Mouse (Mus musculus) stomach, embryonic 14.5 days (tissue): Measurements from ENCODE around the gene Ddx1. TPM values are rescaled to one million over a fixed set of nuclear protein-coding genes. Genes with fewer than 3 reads are reported as not detected.

Experiments used
- ATAC-seq: fragments of 200-750 bp; cut with Nextera tagmentation; 2 replicates; pipeline ENCODE4 v1.8.0; 2017; ENCODE audit warnings: low read depth, moderate TSS enrichment; ENCODE audit not compliant: insufficient number of reproducible peaks, insufficient read depth, low FRiP score
- H3K27ac ChIP-seq: fragments of 300-500 bp; sonication (generic); 2 replicates; pipeline ENCODE4 v1.5.1; 2014; ENCODE audit warnings: mild to moderate bottlenecking, low read length, moderate library complexity, mixed read lengths
- H3K27me3 ChIP-seq: fragments of 300-500 bp; sonication (generic); 2 replicates; pipeline ENCODE4 v1.6.1; 2014; ENCODE audit warnings: low read length, control low read depth, mixed read lengths; ENCODE audit not compliant: control insufficient read depth, insufficient read depth
- H3K36me3 ChIP-seq: fragments of 300-500 bp; sonication (generic); 2 replicates; pipeline ENCODE4 v1.6.1; 2014; ENCODE audit warnings: mild to moderate bottlenecking, control low read depth, low read length, moderate library complexity, mixed read lengths; ENCODE audit not compliant: control insufficient read depth, insufficient read depth
- H3K4me1 ChIP-seq: fragments of 300-500 bp; sonication (generic); 2 replicates; pipeline ENCODE4 v1.6.1; 2014; ENCODE audit warnings: low read length, control low read depth, mixed read lengths; ENCODE audit not compliant: control insufficient read depth, insufficient read depth
- H3K4me2 ChIP-seq: fragments of 300-500 bp; sonication (generic); replicated peaks from 2 replicates; pipeline ENCODE4 v1.6.1; 2014; ENCODE audit warnings: low read depth, low read length, control low read depth
- H3K4me3 ChIP-seq: fragments of 300-500 bp; sonication (generic); 2 replicates; pipeline ENCODE4 v1.5.1; 2014; ENCODE audit warnings: low read depth, low read length, control low read depth
- H3K9ac ChIP-seq: fragments of 300-500 bp; sonication (generic); replicated peaks from 2 replicates; pipeline ENCODE4 v1.6.1; 2014; ENCODE audit warnings: low read depth, mild to moderate bottlenecking, control low read depth, low read length, moderate library complexity, mixed read lengths
- H3K9me3 ChIP-seq: fragments of 300-500 bp; sonication (generic); 2 replicates; pipeline ENCODE4 v1.6.1; 2016; ENCODE audit warnings: low read depth, low read length, control low read depth; ENCODE audit not compliant: control insufficient read depth
- WGBS: fragments of 180-500 bp; shearing (Covaris S2); extraction: QIAGEN DNeasy Blood & Tissue Kit; methylation state at CpG from one replicate; pipeline ENCODE4 v1.1.7; 2014; 5-methylcytosine and 5-hydroxymethylcytosine counted together
- polyA plus RNA-seq: library from polyadenylated mRNA; unstranded; fragments of >200 nt; fragmentation: Nextera tagmentation; extraction: Ambion mirVana; gene quantifications from 2 replicates; pipeline ENCODE4 v1.2.1, GENCODE M21; 2014

The Ddx1 gene
- polyA plus RNA-seq, 1 experiment from 2014 or later = 152 TPM

DNA sequence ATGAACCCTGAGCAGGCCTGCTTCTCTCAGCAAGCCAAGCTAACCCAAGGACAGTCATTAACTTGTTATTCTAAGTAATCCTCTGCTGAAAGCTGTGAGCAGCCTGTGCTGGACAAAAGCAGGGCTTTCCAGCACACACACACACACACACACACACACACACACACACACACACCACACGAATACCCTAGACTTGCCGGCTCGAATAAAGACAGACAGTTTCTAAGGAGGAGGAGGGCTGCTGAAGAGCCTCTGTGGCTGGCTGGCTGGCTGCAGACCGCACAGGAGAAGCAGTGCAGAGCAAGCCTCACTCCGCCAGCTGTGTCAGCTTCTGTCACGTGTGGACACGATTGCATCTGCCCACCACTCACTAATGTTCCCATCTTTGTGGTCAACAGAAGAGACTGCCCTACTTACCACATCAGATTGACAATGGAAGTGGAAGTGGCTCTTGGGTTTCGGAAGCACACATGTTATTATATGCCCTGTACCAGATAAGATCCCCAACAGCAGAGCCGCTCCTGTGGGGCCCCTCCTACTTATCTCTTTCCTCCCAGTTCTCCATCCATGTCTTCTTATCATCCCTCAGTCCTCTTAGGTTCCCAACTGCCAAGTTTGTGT, 68.2 kb downstream of the Ddx1 start:
- ATAC-seq = peak; percentile 73; the same call in 1 of the 2 replicates
- WGBS = 11% methylated on average over 9 of the region's 9 CpGs
- H3K9ac ChIP-seq = no peak overlapping the region
- H3K27ac ChIP-seq = peak overlapping the region; percentile 12; the same call in 1 of the 2 replicates
- peaks cover 37% of the 10 kb centered on the region for H3K4me1 ChIP-seq
- no peak overlapping the region for H3K4me2 ChIP-seq
- no peak overlapping the region for H3K4me3 ChIP-seq
- H3K36me3 ChIP-seq = no peaks in the 10 kb centered on the region
- no peaks in the 10 kb centered on the region for H3K9me3 ChIP-seq
- H3K27me3 ChIP-seq = no peaks in the 10 kb centered on the region

DNA sequence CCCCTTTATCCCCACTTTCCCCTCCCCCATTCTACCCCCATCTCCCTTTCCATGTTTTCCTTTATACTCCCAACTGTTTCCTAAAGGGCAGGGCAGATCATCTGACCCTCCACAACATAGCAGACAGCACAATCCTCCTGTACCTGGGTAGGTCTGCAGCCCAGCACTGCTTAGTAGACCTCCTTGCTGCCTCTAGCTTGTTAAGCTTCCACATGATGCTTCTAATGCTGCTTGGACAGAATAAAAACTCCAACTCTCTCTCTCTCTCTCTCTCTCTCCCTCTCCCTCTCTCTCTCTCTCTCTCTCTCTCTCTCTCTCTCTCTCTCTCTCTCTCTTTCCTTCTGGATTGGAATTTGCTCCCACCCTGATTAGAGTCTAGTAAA, 68.7 kb downstream of the Ddx1 start:
- Histone ChIP-seq H3K27me3 (no peaks in the 10 kb centered on the region), H3K4me2 (no peak overlapping the region), H3K36me3 (no peaks in the 10 kb centered on the region), H3K27ac (peak overlapping the region; percentile 55; the same call in 1 of the 2 replicates), H3K4me1 (peaks cover 37% of the 10 kb centered on the region), H3K9ac (no peak overlapping the region), H3K4me3 (no peak overlapping the region), H3K9me3 (no peaks in the 10 kb centered on the region)
- ATAC-seq = no peak

DNA sequence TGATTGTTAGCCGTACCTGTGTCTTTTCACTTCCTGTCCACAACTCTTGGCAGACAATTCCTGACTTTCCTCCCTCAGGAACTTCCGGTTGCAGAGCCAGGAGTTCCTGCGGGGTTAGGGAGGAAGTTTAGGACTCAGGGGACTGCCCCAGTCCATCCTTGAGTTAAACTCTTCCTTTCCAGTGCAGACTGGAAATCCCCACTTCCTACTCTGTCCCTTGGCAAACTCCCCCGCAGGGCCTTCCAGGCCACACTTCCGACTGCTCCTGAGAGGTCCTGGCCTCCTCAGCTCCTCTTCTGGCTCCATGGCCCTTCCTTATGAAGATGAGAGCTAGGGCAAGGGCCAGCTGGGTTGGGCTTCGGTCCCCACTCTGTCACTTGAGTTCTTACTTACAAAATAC, 71.4 kb downstream of the Ddx1 start:
- no peaks in the 10 kb centered on the region for H3K27me3 ChIP-seq
- H3K9ac ChIP-seq = no peak overlapping the region
- 55% methylated on average over 6 of the region's 6 CpGs for WGBS
- no peak overlapping the region for H3K4me2 ChIP-seq
- H3K4me3 ChIP-seq = no peak overlapping the region
- no peak for ATAC-seq
- H3K36me3 ChIP-seq = no peaks in the 10 kb centered on the region
- no peaks in the 10 kb centered on the region for H3K9me3 ChIP-seq
- no peak overlapping the region for H3K27ac ChIP-seq
- H3K4me1 ChIP-seq = peaks cover 34% of the 10 kb centered on the region

- no peak for ATAC-seq
- Histone ChIP-seq H3K27me3 (no peaks in the 10 kb centered on the region), H3K4me1 (peaks cover 34% of the 10 kb centered on the region), H3K36me3 (no peaks in the 10 kb centered on the region), H3K27ac (peak overlapping the region; percentile 52; the same call in 1 of the 2 replicates), H3K4me2 (no peak overlapping the region), H3K4me3 (no peak overlapping the region), H3K9me3 (no peaks in the 10 kb centered on the region), H3K9ac (no peak overlapping the region)
- WGBS = 36% methylated on average over 3 of the region's 3 CpGs
These were observed 72.1 kb downstream of the Ddx1 start for GRCm38 (mm10) chr12:13176927-13177326.

DNA sequence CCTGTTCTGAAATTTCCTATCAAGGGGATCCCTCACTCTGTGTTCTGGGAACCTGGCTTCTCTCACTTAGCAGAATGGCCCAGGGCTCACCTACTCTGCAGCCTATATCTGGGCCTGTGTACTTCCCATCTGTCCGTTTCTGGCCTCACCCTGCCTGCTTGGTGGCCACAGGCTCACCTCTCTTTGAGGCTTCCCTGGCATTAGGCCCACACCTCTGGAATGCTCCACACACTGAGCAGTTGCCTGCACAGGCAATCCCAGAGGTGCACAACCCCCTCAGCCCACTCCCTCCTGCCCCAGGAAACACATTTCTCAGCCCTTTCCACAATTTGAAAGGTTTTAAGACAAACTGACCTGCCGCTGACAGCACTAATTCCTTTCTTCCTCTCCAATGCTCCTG, 72.9 kb downstream of the Ddx1 start:
- ATAC-seq = peak; percentile 55; the same call in 1 of the 2 replicates
- Histone ChIP-seq H3K36me3 (no peaks in the 10 kb centered on the region), H3K27me3 (no peaks in the 10 kb centered on the region), H3K9ac (no peak overlapping the region), H3K9me3 (no peaks in the 10 kb centered on the region), H3K4me3 (no peak overlapping the region), H3K4me2 (no peak overlapping the region), H3K27ac (peak overlapping the region; percentile 64; the same call in 1 of the 2 replicates), H3K4me1 (peaks cover 29% of the 10 kb centered on the region)
- 24% methylated on average over 2 of the region's 2 CpGs for WGBS

- Histone ChIP-seq H3K9me3 (no peaks in the 10 kb centered on the region), H3K36me3 (no peaks in the 10 kb centered on the region), H3K9ac (no peak overlapping the region), H3K27me3 (no peaks in the 10 kb centered on the region), H3K4me2 (no peak overlapping the region), H3K4me1 (peaks cover 14% of the 10 kb centered on the region; the same call in 1 of the 2 replicates), H3K27ac (no peak overlapping the region), H3K4me3 (no peak overlapping the region)
- 35% methylated on average over 6 of the region's 6 CpGs for WGBS
- no peak for ATAC-seq
These were observed 75.0 kb downstream of the Ddx1 start for GRCm38 (mm10) chr12:13174022-13174421.

- Histone ChIP-seq H3K4me2 (no peak overlapping the region), H3K4me1 (no peaks in the 10 kb centered on the region), H3K27ac (no peak overlapping the region), H3K27me3 (no peaks in the 10 kb centered on the region), H3K9me3 (no peaks in the 10 kb centered on the region), H3K4me3 (no peak overlapping the region), H3K36me3 (no peaks in the 10 kb centered on the region), H3K9ac (no peak overlapping the region)
- no peak for ATAC-seq
- WGBS = 70% methylated on average over 1 of the region's 1 CpGs
These were observed 80.9 kb downstream of the Ddx1 start for GRCm38 (mm10) chr12:13168073-13168472.

- ATAC-seq = no peak
- Histone ChIP-seq H3K27me3 (no peaks in the 10 kb centered on the region), H3K9me3 (no peaks in the 10 kb centered on the region), H3K4me1 (no peaks in the 10 kb centered on the region), H3K36me3 (no peaks in the 10 kb centered on the region), H3K4me2 (no peak overlapping the region), H3K27ac (no peak overlapping the region), H3K4me3 (no peak overlapping the region), H3K9ac (no peak overlapping the region)
- 70% methylated on average over 5 of the region's 5 CpGs for WGBS
These were observed 81.9 kb downstream of the Ddx1 start for GRCm38 (mm10) chr12:13167116-13167515.
